Mouse (Mus musculus) lung, embryonic 14.5 days (tissue): Measurements from ENCODE around the gene Kif5a. TPM values are rescaled to one million over a fixed set of nuclear protein-coding genes. Genes with fewer than 3 reads are reported as not detected.
A peak's percentile ranks its signal among the peaks of the same experiment; 100 is the strongest.

Source experiments
- ATAC-seq: fragments of 200-750 bp; cut with Nextera tagmentation; 2 replicates; pipeline ENCODE4 v1.8.0; 2017; ENCODE audit warnings: mild to moderate bottlenecking, moderate TSS enrichment, moderate library complexity; ENCODE audit not compliant: insufficient read depth
- DNase-seq: peaks from one replicate; pipeline ENCODE4 v3.0.0-alpha.2; 2015
- H3K27ac ChIP-seq: fragments of 300-500 bp; sonication (generic); 2 replicates; pipeline ENCODE4 v1.5.1; 2014; ENCODE audit warnings: low read depth, mild to moderate bottlenecking, moderate library complexity
- H3K27me3 ChIP-seq: fragments of 300-500 bp; sonication (generic); 2 replicates; pipeline ENCODE4 v1.6.1; 2014; ENCODE audit warnings: low read length, control low read depth; ENCODE audit not compliant: insufficient read depth
- H3K36me3 ChIP-seq: fragments of 300-500 bp; sonication (generic); 2 replicates; pipeline ENCODE4 v1.6.1; 2014; ENCODE audit warnings: control low read depth; ENCODE audit not compliant: insufficient read depth
- H3K4me1 ChIP-seq: fragments of 300-500 bp; sonication (generic); 2 replicates; pipeline ENCODE4 v1.6.1; 2014; ENCODE audit warnings: antibody characterized with exemption, control low read depth; ENCODE audit not compliant: insufficient read depth
- H3K4me2 ChIP-seq: fragments of 300-500 bp; sonication (generic); 2 replicates; pipeline ENCODE4 v1.6.1; 2014; ENCODE audit warnings: mild to moderate bottlenecking
- H3K4me3 ChIP-seq: fragments of 300-500 bp; sonication (generic); 2 replicates; pipeline ENCODE4 v1.5.1; 2014; ENCODE audit warnings: low read depth, low read length
- H3K9ac ChIP-seq: fragments of 300-500 bp; sonication (generic); 2 replicates; pipeline ENCODE4 v1.6.1; 2014
- H3K9me3 ChIP-seq: fragments of 300-500 bp; sonication (generic); 2 replicates; pipeline ENCODE4 v1.6.1; 2016; ENCODE audit warnings: low read depth, low read length, control low read depth
- CTCF ChIP-seq: IDR thresholded peaks from 2 replicates; pipeline ENCODE4 v1.5.1; 2016; ENCODE audit warnings: antibody characterized with exemption, low read depth
- WGBS: fragments of 180-500 bp; shearing (Covaris S2); extraction: QIAGEN DNeasy Blood & Tissue Kit; methylation state at CpG from one replicate; pipeline ENCODE4 v1.1.7; 2014; 5-methylcytosine and 5-hydroxymethylcytosine counted together
- polyA plus RNA-seq: library from polyadenylated mRNA; unstranded; fragments of >200 nt; fragmentation: Nextera tagmentation; extraction: Ambion mirVana; gene quantifications from 2 replicates; pipeline ENCODE4 v1.2.1, GENCODE M21; 2014

Gene Kif5a
- polyA plus RNA-seq, 1 experiment from 2014 or later, result 0.64 TPM

DNA sequence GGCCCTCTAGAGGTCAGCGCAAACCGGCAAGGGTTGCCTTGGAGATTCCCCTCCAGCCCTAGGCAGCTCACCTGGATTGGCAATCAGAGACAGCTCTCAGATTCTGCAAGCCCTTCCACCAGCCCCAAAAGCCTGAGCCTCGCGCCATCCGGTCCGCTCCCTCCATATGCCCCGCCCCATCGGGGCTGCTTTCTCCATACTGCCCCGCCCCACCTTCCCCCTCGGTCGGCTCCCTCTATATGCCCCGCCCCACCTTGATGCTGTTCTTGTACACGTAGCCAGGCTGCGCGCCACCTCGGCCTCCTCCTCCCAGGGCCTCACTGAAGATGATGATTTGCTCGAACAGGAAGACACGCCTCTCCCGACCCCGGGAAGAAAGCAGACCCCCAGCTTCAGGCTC lies 79.4 kb downstream of the Kif5a start:
- peak overlapping the region; percentile 19; the same call in 1 of the 2 replicates for H3K4me2 ChIP-seq
- WGBS, result 22% methylated on average over 20 of the region's 20 CpGs
- peaks cover 24% of the 10 kb centered on the region for H3K27me3 ChIP-seq
- peaks cover 36% of the 10 kb centered on the region for H3K36me3 ChIP-seq
- H3K27ac ChIP-seq, result no peak overlapping the region
- DNase-seq (no peak), ATAC-seq (no peak)
- no peak overlapping the region for H3K4me3 ChIP-seq
- no peaks in the 10 kb centered on the region for H3K9me3 ChIP-seq
- TF ChIP-seq CTCF, result no peak
- H3K4me1 ChIP-seq, result peaks cover 3% of the 10 kb centered on the region; the same call in 1 of the 2 replicates
- no peak overlapping the region for H3K9ac ChIP-seq

DNA sequence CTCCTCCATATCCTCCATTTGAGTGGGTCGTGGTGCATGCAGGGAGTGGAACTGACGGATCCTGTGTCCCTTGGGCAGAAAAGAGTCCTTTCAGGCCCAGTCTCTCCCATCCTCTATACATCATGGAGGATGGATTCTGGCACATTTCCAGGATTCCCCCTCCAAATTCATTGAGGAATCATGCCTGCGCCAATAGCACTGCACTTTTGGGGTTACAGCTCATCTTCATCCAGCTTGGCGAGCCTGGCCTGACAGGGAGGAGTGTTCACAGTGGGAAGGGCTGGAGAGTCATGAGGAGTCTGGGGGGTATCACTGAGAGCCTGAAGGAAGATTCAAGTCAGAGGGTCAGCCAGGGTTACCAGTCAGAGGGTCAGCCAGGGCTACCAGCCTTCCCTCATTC lies 80.5 kb downstream of the Kif5a start:
- peaks cover 36% of the 10 kb centered on the region for H3K36me3 ChIP-seq
- H3K27ac ChIP-seq, result no peak overlapping the region
- H3K4me2 ChIP-seq, result no peak overlapping the region
- DNase-seq (no peak), ATAC-seq (no peak)
- H3K9me3 ChIP-seq, result no peaks in the 10 kb centered on the region
- no peak for TF ChIP-seq CTCF
- no peak overlapping the region for H3K4me3 ChIP-seq
- 78% methylated on average over 4 of the region's 4 CpGs for WGBS
- peaks cover 36% of the 10 kb centered on the region for H3K27me3 ChIP-seq
- H3K4me1 ChIP-seq, result peaks cover 9% of the 10 kb centered on the region
- no peak overlapping the region for H3K9ac ChIP-seq

DNA sequence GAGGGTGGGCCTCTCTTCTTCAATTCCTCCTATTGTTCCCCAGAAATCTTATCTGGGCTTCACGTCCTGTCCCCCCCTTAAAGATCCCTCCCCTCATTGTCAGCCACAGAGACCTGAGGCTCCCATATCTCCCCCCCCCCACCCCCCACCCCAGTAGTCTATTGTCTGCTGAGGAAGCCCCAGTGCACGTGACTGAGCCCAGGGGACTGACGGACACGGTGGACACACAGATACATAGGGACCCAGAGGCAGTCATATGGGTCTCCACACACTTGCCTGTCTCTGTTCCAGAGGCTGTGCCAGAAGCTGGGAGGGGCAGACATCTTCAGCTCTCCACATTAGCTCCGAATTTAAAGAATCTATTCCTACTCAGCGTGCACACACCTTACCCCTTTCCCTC lies 81.6 kb downstream of the Kif5a start:
- Histone ChIP-seq H3K9ac (no peak overlapping the region), H3K36me3 (peaks cover 30% of the 10 kb centered on the region), H3K27me3 (peaks cover 46% of the 10 kb centered on the region), H3K4me3 (no peak overlapping the region), H3K9me3 (no peaks in the 10 kb centered on the region), H3K4me1 (peaks cover 9% of the 10 kb centered on the region), H3K4me2 (no peak overlapping the region), H3K27ac (no peak overlapping the region)
- DNase-seq (no peak), ATAC-seq (no peak)
- no peak for TF ChIP-seq CTCF
- WGBS, result 52% methylated on average over 6 of the region's 6 CpGs

DNA sequence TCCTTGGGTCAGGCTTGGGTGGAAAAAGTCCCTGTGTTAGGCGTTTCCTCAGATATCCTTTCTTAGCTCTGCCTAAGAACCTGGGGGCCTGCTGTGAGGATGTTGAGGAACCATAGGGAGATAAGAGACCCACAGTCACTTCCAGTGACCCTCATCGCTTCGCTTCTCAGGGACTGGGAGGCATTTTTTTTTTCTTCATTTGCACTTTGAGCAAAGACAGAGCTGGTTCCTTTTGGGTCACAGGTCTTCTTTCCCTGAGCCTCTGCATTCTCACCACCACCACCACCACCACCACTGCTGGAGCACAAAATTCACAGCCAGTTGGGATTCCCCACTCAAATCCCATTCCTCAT lies 82.5 kb downstream of the Kif5a start:
- no peak overlapping the region for H3K4me3 ChIP-seq
- DNase-seq, result no peak
- peaks cover 9% of the 10 kb centered on the region for H3K4me1 ChIP-seq
- peaks cover 47% of the 10 kb centered on the region for H3K27me3 ChIP-seq
- no peak for ATAC-seq
- 30% methylated on average over 3 of the region's 3 CpGs for WGBS
- TF ChIP-seq CTCF, result no peak
- no peak overlapping the region for H3K4me2 ChIP-seq
- H3K9me3 ChIP-seq, result no peaks in the 10 kb centered on the region
- no peak overlapping the region for H3K9ac ChIP-seq
- peaks cover 26% of the 10 kb centered on the region; the same call in 1 of the 2 replicates for H3K36me3 ChIP-seq
- H3K27ac ChIP-seq, result no peak overlapping the region

DNA sequence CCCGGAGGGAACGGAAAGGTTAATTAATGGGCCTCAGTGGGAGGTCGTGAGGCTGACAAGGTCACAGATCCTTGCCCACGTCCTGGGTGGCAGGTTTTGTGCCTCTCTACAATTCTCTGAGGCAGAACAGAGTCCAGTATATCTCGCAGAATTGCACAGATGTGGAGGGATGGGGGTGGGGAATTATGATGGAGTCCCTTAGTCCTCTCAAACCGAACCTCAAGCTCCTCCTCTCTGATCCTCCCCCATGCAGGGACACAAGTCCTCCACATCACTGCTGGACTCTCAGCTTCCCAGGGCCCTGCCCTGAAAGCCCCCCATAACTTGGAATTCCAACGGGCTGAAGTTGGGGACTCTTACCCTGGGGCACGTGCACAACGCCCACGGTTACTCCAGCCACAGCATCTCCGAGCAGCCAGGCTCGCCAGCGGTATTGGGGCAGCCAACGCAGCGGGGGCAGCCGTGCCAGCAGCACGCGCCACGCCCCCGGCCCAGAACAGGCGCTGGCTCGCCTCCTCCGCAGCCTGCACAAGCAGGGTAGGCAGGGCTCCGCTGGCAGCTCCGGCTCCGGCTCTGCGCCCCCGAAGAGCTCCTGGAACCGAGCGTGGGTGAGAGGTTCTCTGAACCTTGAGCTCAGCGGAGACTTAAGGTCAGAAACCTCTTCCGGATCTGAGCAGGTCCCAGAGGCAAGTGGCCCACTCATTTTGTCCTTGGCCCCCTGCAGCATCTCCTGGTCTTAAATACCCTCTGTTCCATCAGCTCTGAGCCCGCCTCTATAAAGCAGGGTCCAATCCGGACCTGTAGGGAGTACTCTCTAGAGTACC lies 83.1 kb downstream of the Kif5a start, which contains the start of gene Slc26a10:
TSS of gene Slc26a10 (minus strand) at position 775 of the 824 bp plus-strand sequence.
- ATAC-seq, result no peak
- 4% methylated on average over 32 of the region's 34 CpGs for WGBS
- H3K9ac ChIP-seq, result peak within 1 kb of the TSS; percentile 29; the same call in 1 of the 2 replicates
- peak; percentile 39 for DNase-seq
- H3K36me3 ChIP-seq, result peaks cover 20% of the 10 kb centered on the region; the same call in 1 of the 2 replicates
- H3K4me1 ChIP-seq, result peaks cover 9% of the 10 kb centered on the region
- H3K4me2 ChIP-seq, result peak within 1 kb of the TSS; percentile 51
- peak within 1 kb of the TSS; percentile 19; the same call in 1 of the 2 replicates for H3K4me3 ChIP-seq
- peaks cover 47% of the 10 kb centered on the region for H3K27me3 ChIP-seq
- H3K9me3 ChIP-seq, result no peaks in the 10 kb centered on the region
- H3K27ac ChIP-seq, result no peak within 1 kb of the TSS
- TF ChIP-seq CTCF, result no peak

DNA sequence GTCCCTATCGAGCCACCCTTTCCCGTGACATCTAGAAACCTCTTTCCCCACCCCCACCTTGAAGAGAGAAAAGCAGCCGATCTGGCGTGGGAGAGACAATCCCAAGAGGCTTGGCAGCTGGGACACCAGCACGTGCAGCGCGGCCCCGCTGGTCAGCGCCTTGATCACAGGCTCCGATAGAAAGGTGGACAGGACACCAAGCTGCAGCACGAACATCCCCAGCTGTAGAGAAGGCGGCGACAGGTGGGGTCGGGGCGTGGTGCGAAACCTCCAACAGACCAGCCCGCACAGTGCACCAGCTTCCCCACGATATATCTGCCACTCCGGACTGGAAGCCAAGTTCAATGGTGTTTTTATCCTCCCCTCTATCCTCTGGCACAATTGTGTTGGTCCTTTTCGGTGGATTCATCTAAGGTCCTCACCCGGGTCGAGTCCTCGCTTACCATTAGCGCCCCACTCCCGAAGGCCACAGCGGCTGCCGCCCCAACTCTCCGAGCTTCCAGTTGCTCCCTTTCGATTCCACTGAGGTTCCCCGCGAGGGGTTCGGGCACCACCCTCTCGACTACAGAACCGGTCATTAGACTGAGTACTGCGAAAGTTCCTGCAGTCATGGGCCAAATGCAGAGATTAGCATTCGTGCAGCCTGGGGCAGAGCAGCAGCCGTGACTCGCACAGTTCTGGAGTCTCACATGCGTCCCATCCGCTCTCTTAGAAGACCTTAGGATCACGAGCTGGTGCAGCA lies 84.7 kb downstream of the Kif5a start:
- DNase-seq, result no peak
- peak overlapping the region; percentile 27 for H3K4me3 ChIP-seq
- H3K27me3 ChIP-seq, result peaks cover 47% of the 10 kb centered on the region
- WGBS, result 5% methylated on average over 41 of the region's 41 CpGs
- H3K36me3 ChIP-seq, result peaks cover 9% of the 10 kb centered on the region; the same call in 1 of the 2 replicates
- peak overlapping the region; percentile 62 for H3K4me2 ChIP-seq
- no peak for TF ChIP-seq CTCF
- no peak overlapping the region for H3K9ac ChIP-seq
- peaks cover 9% of the 10 kb centered on the region for H3K4me1 ChIP-seq
- H3K27ac ChIP-seq, result no peak overlapping the region
- ATAC-seq, result no peak
- no peaks in the 10 kb centered on the region for H3K9me3 ChIP-seq

DNA sequence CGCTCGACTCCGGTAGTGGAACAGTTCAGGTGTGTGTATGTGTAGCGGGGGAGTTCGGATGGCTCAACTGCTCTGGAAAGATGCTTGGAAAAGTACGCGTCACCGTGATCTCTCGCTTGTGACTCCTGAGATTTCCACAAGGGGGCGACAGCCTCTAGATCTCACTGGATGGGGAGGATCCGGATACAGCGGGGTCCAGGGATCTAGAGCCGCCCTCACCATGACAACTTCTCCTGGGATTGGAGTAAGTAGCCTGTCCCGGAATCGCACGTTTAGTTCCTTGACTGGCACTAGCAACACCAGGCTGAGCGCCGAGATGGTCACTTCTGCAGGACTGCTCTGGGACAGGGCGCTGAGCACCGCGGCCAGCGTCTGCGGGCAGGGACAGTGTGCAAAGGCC lies 85.4 kb downstream of the Kif5a start:
- TF ChIP-seq CTCF, result peak; percentile 91
- 0 out of 2 replicates have a peak, but pooled peaks cover 4% of the 10 kb centered on the region for H3K36me3 ChIP-seq
- WGBS, result under 1% methylated on average over 23 of the region's 23 CpGs
- peaks cover 47% of the 10 kb centered on the region for H3K27me3 ChIP-seq
- H3K27ac ChIP-seq, result no peak overlapping the region
- DNase-seq (peak; percentile 96), ATAC-seq (peak; percentile 75)
- H3K9me3 ChIP-seq, result no peaks in the 10 kb centered on the region
- H3K4me3 ChIP-seq, result peak overlapping the region; percentile 27
- peak overlapping the region; percentile 62 for H3K4me2 ChIP-seq
- no peak overlapping the region for H3K9ac ChIP-seq
- H3K4me1 ChIP-seq, result peaks cover 9% of the 10 kb centered on the region
